Mouse (Mus musculus): ENCODE measurements around the gene 1700109H08Rik.
"Not testable (repeated sequence)": the region's sequence is repeated elsewhere in the genome, so short reads cannot be mapped to it uniquely, and the experiment has no call there.

1700109H08Rik gene

DNA sequence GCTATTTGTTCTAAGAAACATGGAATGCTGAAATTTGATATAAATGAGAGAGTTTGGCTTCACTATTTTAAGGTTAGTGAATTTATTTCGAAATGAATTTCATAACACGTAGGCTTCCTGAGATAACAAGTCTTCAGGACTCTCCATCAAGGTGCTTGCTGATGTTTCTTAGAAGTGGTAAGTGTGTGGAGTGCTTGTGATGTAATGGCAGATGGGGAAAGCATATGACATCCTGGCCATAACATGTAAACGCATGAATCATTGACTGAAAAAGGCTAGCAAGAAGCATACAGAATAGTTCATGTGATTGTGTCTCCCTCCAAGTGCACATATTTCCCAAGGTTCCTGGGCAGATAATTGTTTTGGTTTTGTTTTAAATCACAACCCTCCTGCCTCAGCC is 29.4 kb downstream of the 1700109H08Rik start:
- DNase-seq: no peak

DNA sequence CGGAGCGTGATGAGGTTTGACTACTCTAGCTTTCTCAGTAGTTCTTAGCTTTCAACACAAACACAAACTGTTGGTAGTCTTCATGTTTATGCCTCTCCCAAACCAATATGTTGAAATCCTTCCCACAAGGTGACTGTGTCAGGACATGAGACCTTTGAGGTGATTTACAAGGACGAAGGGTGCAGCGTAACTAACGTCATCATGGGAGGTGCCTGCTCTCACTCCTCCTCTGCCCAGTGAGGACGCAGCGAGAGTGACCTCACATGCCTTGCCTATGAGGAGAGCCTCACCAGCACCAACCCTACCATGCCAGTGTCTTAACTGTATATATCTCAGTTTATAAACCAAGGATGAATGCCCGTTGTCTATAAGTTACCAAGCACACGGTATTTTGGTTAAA is 35.7 kb downstream of the 1700109H08Rik start:
- no peak for DNase-seq

DNA sequence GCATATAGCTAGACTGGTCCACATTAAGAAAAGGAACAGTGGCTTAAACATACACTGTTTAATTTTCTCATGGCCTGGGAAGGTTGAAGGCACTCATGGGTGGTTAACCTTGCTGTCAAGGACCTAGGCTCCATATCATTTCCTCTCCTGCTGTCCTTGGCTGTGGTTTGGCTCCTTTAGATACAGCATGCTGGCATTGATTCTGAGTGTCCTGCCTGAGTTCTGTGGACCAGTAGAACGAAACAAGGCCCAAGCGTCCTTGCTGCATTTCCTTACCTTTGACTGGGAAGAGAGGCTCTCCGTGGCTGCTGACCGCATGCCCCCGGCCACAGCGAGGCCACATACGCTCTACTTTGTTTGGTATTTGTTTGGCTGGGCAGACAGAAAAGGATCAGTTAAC is 37.9 kb downstream of the 1700109H08Rik start:
- no peak for DNase-seq

DNA sequence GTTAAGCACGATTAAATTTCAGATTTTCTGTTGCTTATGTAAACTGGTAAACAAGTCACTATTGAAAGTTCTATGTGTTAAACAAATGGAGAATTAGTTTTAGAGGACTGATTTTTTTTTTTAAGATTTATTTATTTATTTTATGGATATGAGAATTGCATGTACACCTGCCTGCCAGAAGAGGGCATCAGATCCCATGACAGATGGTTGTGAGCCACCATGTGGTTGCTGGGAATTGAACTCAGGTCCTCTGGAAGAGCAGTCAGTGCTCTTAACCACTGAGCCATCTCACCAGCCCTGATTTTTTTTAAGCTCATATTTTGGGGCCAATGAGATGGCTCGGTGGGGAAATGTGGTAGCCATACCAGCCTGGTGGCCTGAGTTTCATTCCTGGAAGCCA is 40.5 kb downstream of the 1700109H08Rik start:
- not testable (repeated sequence) for DNase-seq

DNA sequence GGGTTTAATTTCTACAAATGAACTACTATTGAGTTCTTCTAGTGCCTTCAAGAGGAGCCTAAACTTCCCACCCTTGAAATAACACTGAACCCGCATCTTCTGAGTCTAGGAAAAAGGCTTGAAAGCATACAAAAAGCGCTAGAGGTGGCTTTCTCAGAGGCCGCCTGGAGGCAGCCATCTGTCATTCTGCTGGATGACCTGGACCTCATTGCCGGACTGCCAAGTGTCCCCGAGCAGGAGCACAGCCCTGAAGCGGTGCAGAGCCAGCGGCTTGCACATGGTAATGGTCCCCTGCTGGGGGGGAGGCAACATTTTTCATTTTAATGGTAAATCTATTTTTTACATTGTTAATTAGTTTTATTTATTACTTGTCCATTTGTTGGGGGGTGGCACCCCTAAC is 49.1 kb downstream of the 1700109H08Rik start:
- peak; percentile 77 to 82 for DNase-seq

DNA sequence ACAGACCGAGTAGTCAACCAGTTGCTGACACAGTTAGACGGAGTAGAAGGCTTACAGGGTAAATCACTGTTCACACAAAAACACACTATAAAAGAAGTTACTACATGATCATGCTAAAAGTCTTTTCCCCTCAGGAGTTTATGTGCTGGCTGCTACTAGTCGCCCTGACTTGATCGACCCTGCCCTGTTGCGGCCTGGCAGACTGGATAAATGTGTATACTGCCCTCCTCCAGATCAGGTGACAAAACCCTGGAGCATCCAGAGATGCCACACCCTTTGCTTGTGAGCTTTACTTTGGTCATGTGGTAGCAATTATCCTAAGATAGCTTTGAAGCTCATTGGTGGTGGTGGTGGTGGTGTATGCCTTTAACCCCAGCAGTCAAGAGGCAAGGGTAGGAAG is 58.7 kb downstream of the 1700109H08Rik start:
- DNase-seq: no peak

DNA sequence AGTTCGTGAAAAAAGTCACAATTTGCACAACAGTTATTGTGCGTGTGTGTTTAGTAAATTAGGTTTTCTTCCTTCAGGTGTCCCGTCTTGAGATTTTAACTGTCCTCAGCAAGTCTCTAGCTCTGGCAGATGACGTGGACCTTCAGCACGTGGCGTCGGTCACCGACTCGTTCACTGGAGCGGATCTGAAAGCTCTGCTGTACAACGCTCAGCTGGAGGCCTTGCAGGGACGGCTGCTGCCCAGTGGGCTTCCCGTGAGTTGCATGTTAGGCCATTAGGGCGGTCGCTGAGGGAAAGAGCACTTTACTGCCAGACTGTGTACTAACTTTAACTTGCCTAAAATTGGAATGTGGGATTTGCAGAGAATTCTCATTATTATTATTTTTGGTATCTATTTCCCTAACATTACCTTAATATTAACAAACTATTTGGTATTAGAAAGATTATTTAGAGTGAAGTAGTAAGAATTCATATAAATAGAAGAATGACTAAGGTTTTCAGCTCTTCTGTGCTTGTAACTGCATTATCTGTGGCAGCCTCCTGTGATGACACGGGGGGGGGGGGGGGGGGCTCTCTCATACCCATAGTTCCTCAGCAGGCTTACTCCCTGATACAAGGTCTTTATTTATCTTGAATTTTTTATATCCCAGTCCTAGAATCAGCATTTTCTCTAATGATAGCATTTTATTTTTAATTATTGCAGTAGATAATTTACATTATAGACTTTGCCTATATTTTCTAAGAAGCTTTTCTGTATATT is 60.3 kb downstream of the 1700109H08Rik start:
- DNase-seq: no peak

DNA sequence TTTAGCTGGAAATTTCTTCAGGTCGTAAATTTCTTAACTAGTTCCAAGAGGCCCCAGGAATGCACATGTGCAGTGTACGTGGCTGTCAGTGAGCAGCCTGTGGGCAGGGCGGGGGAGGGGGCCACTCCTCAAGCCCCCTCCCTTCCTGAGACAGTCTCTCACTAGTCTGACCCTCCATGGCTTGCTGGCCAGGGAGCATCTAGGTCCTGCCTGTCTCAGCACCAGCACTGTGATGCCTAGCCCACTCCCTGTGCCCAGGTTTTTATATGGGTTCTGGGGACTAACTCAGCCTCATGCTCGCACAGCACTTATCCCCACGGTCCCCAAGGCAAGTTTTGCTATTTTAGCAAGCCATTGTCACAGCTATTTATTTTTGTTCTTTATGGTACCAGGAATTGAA is 60.9 kb downstream of the 1700109H08Rik start:
- DNase-seq: no peak

DNA sequence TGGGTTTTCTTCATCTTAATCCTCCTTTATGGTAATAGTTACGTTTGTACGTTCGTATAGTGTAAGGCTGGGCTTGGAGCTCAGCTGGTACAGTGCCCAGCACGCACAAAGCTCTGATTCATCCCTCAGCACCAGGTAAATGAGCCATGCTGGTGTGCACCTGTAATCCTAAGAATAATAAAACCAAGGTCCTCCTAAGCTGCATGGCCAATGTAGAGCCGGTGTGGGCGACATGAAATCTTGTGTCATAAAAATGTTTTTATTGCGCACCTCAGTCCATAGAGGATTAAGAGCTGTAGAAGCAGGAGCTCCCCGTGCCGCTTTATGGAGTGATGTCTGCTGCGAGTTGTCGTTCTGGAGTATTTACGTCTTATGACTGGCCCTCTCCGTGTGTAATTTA is 61.9 kb downstream of the 1700109H08Rik start:
- no peak for DNase-seq

DNA sequence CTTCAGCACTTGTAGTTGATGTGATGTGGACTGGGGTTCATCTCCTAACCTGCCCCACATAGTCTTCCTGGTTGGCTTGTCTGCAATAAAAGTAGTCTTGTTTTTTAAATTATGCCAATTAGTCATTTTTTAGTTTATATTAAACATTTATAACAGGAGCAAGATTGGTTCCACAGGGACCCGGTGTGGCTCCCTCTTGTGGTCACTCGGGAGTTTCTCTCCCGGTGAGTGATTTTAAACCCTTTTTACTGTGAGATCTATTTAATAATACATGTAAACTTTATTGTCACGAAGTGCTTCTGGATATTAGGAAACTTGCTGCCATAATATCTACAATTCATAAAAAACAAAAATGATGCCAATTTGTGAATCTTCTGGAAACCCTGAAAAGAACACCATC is 62.6 kb downstream of the 1700109H08Rik start:
- no peak for DNase-seq
